Mouse (Mus musculus) E14TG2a.4 (cell line): ENCODE measurements around the gene Trim41.
"Not testable (repeated sequence)": the region's sequence is repeated elsewhere in the genome, so short reads cannot be mapped to it uniquely, and the experiment has no call there.

ENCODE experiments used
- H3K27me3 ChIP-seq: 2 replicates; pipeline ENCODE4 v1.6.1; 2014; ENCODE audit warnings: low read length, control low read depth; ENCODE audit not compliant: insufficient read depth
- H3K36me3 ChIP-seq: 2 replicates; pipeline ENCODE4 v1.6.1; 2014; ENCODE audit warnings: low read length, control low read depth; ENCODE audit not compliant: insufficient read depth
- H3K4me1 ChIP-seq: replicated peaks from 2 replicates; pipeline ENCODE4 v1.6.1; 2014; ENCODE audit warnings: low read depth, low read length, control low read depth
- H3K4me3 ChIP-seq: replicated peaks from 2 replicates; pipeline ENCODE4 v1.5.1; 2014; ENCODE audit warnings: mild to moderate bottlenecking, low read length
- H3K9me3 ChIP-seq: 2 replicates; pipeline ENCODE4 v1.6.1; 2014; ENCODE audit warnings: low read length, control low read depth
- CTCF ChIP-seq: conservative IDR thresholded peaks from 2 replicates; pipeline ENCODE4 v1.5.1; 2014; ENCODE audit warnings: low read length
- NANOG ChIP-seq: IDR thresholded peaks from 2 replicates; pipeline ENCODE4 v1.6.1; 2014; ENCODE audit warnings: borderline replicate concordance, low read length, mixed read lengths
- POU5F1 ChIP-seq: IDR thresholded peaks from 2 replicates; pipeline ENCODE4 v1.6.1; 2014; ENCODE audit warnings: low read length, borderline replicate concordance

Gene Trim41

DNA sequence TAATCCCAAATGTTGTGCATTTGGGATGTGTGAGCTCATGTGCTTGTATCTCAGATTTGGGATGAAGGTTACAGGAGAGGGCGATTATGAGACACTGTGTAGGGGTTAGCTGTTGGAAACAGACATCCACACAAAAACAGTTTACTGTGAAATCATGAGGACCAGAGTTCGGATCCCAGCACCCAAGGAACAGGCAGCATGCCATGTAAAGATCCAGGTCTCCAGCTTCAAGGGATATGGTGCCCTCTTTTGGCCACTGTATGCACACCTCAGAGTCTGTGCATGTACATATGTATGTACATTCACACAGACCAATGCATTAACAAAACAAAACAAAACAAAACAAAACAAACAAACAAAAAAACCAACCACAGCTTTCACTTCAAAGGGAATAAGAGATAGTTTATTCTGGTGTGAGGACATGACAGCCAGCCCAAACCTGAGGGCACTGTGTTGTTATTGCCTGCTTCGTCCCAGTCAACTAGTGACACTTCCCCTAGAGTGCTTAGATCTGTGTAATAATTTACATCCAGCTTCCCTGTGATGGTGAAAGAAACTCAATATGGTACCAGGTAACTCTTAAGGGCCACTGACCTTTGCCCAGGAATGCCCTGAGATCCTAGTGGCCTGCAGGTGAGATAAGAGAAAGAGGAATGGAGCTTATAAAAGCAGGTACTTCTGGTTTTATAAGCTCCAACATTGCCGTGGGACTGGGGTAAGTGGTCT is 34.3 kb upstream of the Trim41 start:
- H3K27me3 ChIP-seq, result peaks cover 44% of the 10 kb centered on the region
- no peaks in the 10 kb centered on the region for H3K36me3 ChIP-seq
- H3K4me3 ChIP-seq, result no peak overlapping the region
- peaks cover 66% of the 10 kb centered on the region for H3K4me1 ChIP-seq
- no peak for TF ChIP-seq POU5F1
- no peak for TF ChIP-seq NANOG
- peak; percentile 47 for TF ChIP-seq CTCF
- no peaks in the 10 kb centered on the region for H3K9me3 ChIP-seq

DNA sequence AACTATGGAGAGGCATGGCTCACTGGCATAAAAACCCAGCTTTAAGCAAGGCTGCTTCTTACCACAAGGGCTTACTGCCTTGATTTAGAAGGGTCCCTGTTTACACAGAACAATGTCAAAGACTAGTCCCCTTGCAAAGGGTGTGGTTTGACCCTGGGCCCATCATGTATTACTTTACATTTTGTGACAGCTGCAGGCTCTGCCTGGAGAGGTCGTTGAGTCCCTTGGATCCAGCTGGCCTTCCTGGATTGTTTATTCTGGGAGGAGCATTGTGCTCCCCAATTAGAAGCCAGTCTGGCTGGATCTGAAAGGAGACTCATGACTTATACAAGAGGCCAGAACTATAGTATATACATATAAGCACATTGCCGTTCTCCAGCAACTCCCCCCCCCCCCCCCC is 33.1 kb upstream of the Trim41 start:
- Histone ChIP-seq H3K4me1 (peaks cover 74% of the 10 kb centered on the region), H3K27me3 (peaks cover 44% of the 10 kb centered on the region), H3K9me3 (no peaks in the 10 kb centered on the region), H3K4me3 (peak overlapping the region; percentile 74), H3K36me3 (no peaks in the 10 kb centered on the region)
- TF ChIP-seq CTCF (no peak), POU5F1 (no peak), NANOG (no peak)

- no peaks in the 10 kb centered on the region for H3K9me3 ChIP-seq
- H3K4me1 ChIP-seq, result peaks cover 51% of the 10 kb centered on the region
- H3K27me3 ChIP-seq, result peaks cover 21% of the 10 kb centered on the region
- no peak overlapping the region for H3K4me3 ChIP-seq
- no peak for TF ChIP-seq POU5F1
- TF ChIP-seq CTCF, result no peak
- no peak for TF ChIP-seq NANOG
- no peaks in the 10 kb centered on the region for H3K36me3 ChIP-seq
Measured at GRCm38 (mm10) chr11:48846881-48847280, 29.7 kb upstream of the Trim41 start.

DNA sequence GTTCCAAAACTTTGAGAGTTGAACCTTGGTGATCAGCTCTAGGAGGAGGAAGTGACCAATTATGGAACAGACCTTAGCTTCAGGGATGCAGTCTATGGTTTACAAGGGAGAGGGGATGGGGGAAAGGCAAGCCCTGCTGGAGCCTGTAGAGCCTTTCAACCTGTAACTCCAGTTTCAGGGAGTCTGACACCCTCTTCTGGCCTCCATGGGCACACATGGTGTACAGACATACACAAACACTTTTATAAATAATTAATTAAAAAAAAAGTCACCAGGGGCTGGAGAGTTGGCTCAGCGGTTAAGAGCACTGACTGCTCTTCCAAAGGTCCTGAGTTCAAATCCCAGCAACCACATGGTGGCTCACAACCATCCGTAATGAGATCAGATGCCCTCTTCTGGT is 29.2 kb upstream of the Trim41 start:
- not testable (repeated sequence) for H3K36me3 ChIP-seq, H3K4me3 ChIP-seq, H3K9me3 ChIP-seq
- H3K27me3 ChIP-seq, result peaks cover 21% of the 10 kb centered on the region
- peaks cover 51% of the 10 kb centered on the region for H3K4me1 ChIP-seq

DNA sequence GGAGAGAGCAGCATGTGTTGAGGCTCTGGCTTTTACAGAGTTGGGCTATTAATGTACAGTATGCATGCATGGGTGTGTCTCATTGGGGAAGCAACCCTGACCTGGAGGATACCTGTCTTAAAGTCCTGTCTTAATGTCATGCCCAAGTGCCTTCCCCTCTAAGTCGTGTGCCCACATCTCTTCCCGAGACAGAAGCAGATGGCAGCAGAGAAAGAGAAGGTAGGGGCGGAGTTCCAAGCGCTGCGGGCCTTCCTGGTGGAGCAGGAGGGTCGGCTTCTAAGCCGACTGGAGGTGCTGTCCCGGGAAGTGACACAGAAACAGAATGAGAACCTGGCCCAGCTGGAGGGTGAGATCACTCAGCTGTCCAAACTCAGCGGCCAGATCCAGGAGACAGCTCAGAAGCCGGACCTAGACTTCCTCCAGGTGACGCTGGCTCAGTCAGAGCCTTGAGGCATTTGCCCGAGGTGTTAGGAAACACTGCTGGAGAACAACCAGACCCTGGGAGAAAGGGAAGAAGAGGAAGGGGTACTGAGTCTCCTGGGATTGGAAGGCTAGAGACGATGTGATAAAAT is 28.2 kb upstream of the Trim41 start:
- Histone ChIP-seq H3K27me3 (peaks cover 22% of the 10 kb centered on the region), H3K4me3 (no peak overlapping the region; the same call in 1 of the 2 replicates), H3K9me3 (no peaks in the 10 kb centered on the region), H3K4me1 (peaks cover 47% of the 10 kb centered on the region), H3K36me3 (no peaks in the 10 kb centered on the region)
- TF ChIP-seq CTCF, result no peak
- TF ChIP-seq POU5F1, result no peak
- TF ChIP-seq NANOG, result no peak

DNA sequence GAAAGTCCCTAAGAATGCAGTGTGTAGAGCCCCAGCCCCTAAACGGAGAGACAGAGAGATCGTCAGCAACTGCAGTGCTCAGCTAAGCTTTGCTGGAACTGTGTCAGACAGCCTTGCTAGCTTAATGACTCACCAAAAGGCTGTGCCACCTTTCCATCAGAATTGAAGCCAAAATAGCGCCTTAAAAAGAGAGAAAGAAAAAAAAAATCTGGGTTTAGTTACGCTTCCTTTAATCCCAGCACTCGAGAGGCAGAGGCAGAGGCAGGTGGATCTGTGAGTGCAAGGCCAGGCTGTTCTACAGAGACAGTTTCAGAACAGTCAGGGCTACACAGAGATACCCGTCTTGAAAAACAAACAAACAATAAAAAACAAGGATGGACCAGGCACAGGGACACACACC is 27.2 kb upstream of the Trim41 start:
- no peak overlapping the region for H3K4me3 ChIP-seq
- TF ChIP-seq CTCF, result no peak
- TF ChIP-seq POU5F1, result no peak
- no peak for TF ChIP-seq NANOG
- no peaks in the 10 kb centered on the region for H3K9me3 ChIP-seq
- H3K27me3 ChIP-seq, result peaks cover 23% of the 10 kb centered on the region
- H3K4me1 ChIP-seq, result peaks cover 46% of the 10 kb centered on the region
- H3K36me3 ChIP-seq, result no peaks in the 10 kb centered on the region

DNA sequence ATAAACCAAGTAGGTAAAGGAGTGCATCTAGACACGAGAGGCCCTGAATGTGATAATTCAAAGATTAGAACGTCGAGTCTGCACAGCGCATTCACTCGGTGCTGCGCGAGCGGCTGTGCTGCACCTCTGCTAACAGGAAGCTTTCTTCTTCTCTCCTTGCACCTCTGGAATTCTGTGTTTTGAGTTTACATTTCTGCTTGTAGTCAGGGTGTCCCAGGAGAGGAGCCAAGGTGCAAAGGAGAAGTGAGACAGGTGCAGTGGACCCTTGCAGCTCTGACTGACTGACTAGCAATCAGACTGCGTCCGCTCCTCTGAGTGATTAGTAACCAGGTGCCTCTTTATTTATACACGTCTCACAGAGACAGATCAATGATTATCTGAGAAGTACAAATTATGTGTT is 26.0 kb upstream of the Trim41 start:
- Histone ChIP-seq H3K4me3 (no peak overlapping the region), H3K36me3 (no peaks in the 10 kb centered on the region), H3K4me1 (peaks cover 50% of the 10 kb centered on the region), H3K9me3 (no peaks in the 10 kb centered on the region), H3K27me3 (peaks cover 23% of the 10 kb centered on the region)
- TF ChIP-seq NANOG (no peak), CTCF (no peak), POU5F1 (no peak)

DNA sequence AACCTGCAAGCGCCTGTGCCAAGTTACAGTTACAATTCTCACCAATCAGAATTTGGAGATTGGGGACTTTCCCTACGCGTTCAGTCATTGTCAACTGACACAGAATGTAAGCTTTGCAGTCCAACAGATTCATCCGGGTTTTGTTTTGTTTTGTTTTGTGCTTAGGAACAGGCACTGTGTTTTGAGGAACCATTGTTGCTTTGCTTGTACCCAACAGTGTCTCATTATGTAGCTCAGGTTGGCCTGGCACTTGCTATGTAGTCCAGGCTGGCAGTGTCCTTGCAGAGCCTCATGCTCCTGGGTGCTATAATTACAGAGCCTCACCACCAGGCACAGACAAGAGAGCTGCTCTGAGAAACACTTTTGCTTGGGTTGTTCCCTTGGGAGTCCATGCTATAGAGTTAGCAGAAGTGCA is 25.2 kb upstream of the Trim41 start:
- H3K9me3 ChIP-seq, result no peaks in the 10 kb centered on the region
- H3K36me3 ChIP-seq, result no peaks in the 10 kb centered on the region
- TF ChIP-seq CTCF (no peak), POU5F1 (no peak), NANOG (no peak)
- peaks cover 44% of the 10 kb centered on the region for H3K4me1 ChIP-seq
- H3K4me3 ChIP-seq, result no peak overlapping the region
- H3K27me3 ChIP-seq, result peaks cover 31% of the 10 kb centered on the region

GRCm38 (mm10) chr11:48841213-48841612 is 24.1 kb upstream of the Trim41 start:
- peaks cover 49% of the 10 kb centered on the region for H3K4me1 ChIP-seq

More at GRCm38 (mm10) chr11:48841213-48841612, 24.1 kb upstream of the Trim41 start:
- Histone ChIP-seq H3K27me3 (peaks cover 43% of the 10 kb centered on the region), H3K9me3 (no peaks in the 10 kb centered on the region), H3K36me3 (no peaks in the 10 kb centered on the region), H3K4me3 (no peak overlapping the region)
- TF ChIP-seq POU5F1 (no peak), NANOG (no peak), CTCF (no peak)
